10 mouse cellular contexts compared by ENCODE assay signal in genomic region chr7:111739371-111739765, GRCm38 (mm10). TPM values are rescaled to one million over a fixed set of nuclear protein-coding genes. Genes with fewer than 3 reads are reported as not detected.
DNase-seq lines count a peak whose midpoint lies in the region; ATAC-seq lines count a peak whose summit lies in the region.
"Had no signal": no experiment of that assay in that cellular context is flagged by ENCODE, and none has a peak within 500 bp of the region (broad histone marks: within the 10 kb centered on the region; RNA-seq: fewer than 3 reads in every experiment).

No protein-coding gene starts in this region.

- no peaks in the 10 kb centered on the region for H3K9me3 ChIP-seq in forebrain, embryonic 11.5 days (ENCODE audit: control insufficient read depth, low read length)
- H3K9me3 ChIP-seq in forebrain, embryonic 13.5 days (replicated peaks), result no peaks in the 10 kb centered on the region
- no peaks in the 10 kb centered on the region for H3K9me3 ChIP-seq in neural tube, embryonic 15.5 days (replicated peaks)
- no peaks in the 10 kb centered on the region for H3K9me3 ChIP-seq in kidney, embryonic 16.5 days (ENCODE audit: low read length)

- WGBS in forebrain, embryonic 11.5 days, result 77% methylated on average over 5 of the region's 5 CpGs
- WGBS in forebrain, embryonic 13.5 days, result 88% methylated on average over 5 of the region's 5 CpGs
- WGBS in neural tube, embryonic 15.5 days, result 59% methylated on average over 5 of the region's 5 CpGs
- 60% methylated on average over 5 of the region's 5 CpGs for WGBS in kidney, embryonic 16.5 days

- DNase-seq in forebrain, embryonic 11.5 days (ENCODE audit: low spot score), result peak; percentile 37
- DNase-seq in neural tube, embryonic 10.5 days (ENCODE audit: extremely low spot score, low spot score), result peak; percentile 40
- peak; percentile 49 for DNase-seq in retina, embryonic 14.5 days (ENCODE audit: low spot score)
- no peak for DNase-seq in right cerebral cortex, postnatal 14 days
- DNase-seq in ovary, postnatal 36 days (ENCODE audit: low spot score), result no peak
- DNase-seq: right cerebral cortex, postnatal 4 days had no signal

- H3K36me3 ChIP-seq in forebrain, embryonic 11.5 days (ENCODE audit: control insufficient read depth, insufficient read depth, low read length), result no peaks in the 10 kb centered on the region
- H3K36me3 ChIP-seq in forebrain, embryonic 13.5 days (ENCODE audit: poor library complexity, severe bottlenecking), result no peaks in the 10 kb centered on the region
- no peaks in the 10 kb centered on the region for H3K36me3 ChIP-seq in neural tube, embryonic 15.5 days
- no peaks in the 10 kb centered on the region for H3K36me3 ChIP-seq in kidney, embryonic 16.5 days (ENCODE audit: insufficient read depth, low read length)

- no peak overlapping the region for H3K4me2 ChIP-seq in forebrain, embryonic 11.5 days (ENCODE audit: low read depth, low read length, severe bottlenecking)
- no peak overlapping the region for H3K4me2 ChIP-seq in forebrain, embryonic 13.5 days
- no peak overlapping the region for H3K4me2 ChIP-seq in neural tube, embryonic 15.5 days
- H3K4me2 ChIP-seq in kidney, embryonic 16.5 days (replicated peaks; ENCODE audit: low read depth, low read length), result no peak overlapping the region

- no peak overlapping the region for H3K9ac ChIP-seq in forebrain, embryonic 11.5 days (ENCODE audit: low read length)
- H3K9ac ChIP-seq in forebrain, embryonic 13.5 days, result no peak overlapping the region
- no peak overlapping the region for H3K9ac ChIP-seq in neural tube, embryonic 15.5 days (replicated peaks)
- H3K9ac ChIP-seq in kidney, embryonic 16.5 days (replicated peaks; ENCODE audit: low read length), result 0 out of 2 replicates have a peak overlapping the region, but pooled peaks have one; percentile 5

- no peak overlapping the region for H3K4me3 ChIP-seq in forebrain, embryonic 11.5 days (ENCODE audit: low read depth, low read length)
- H3K4me3 ChIP-seq in forebrain, embryonic 13.5 days, result no peak overlapping the region
- H3K4me3 ChIP-seq in neural tube, embryonic 15.5 days (replicated peaks), result no peak overlapping the region
- no peak overlapping the region for H3K4me3 ChIP-seq in kidney, embryonic 16.5 days (ENCODE audit: low read length)

- no peaks in the 10 kb centered on the region for H3K4me1 ChIP-seq in forebrain, embryonic 11.5 days (replicated peaks; ENCODE audit: control insufficient read depth, insufficient read depth, low read length)
- no peaks in the 10 kb centered on the region for H3K4me1 ChIP-seq in forebrain, embryonic 13.5 days
- H3K4me1 ChIP-seq in neural tube, embryonic 15.5 days, result peaks cover 19% of the 10 kb centered on the region
- H3K4me1 ChIP-seq in kidney, embryonic 16.5 days (ENCODE audit: insufficient read depth, low read length), result peaks cover 54% of the 10 kb centered on the region

- no peak for ATAC-seq in forebrain, embryonic 11.5 days (replicated peaks; ENCODE audit: low FRiP score)
- ATAC-seq in forebrain, embryonic 13.5 days, result no peak
- ATAC-seq in neural tube, embryonic 15.5 days (ENCODE audit: low FRiP score), result no peak
- no peak for ATAC-seq in kidney, embryonic 16.5 days (ENCODE audit: low FRiP score, low TSS enrichment)

- no peaks in the 10 kb centered on the region for H3K27me3 ChIP-seq in forebrain, embryonic 11.5 days (ENCODE audit: control insufficient read depth, insufficient read depth, low read length)
- H3K27me3 ChIP-seq in forebrain, embryonic 13.5 days, result no peaks in the 10 kb centered on the region
- no peaks in the 10 kb centered on the region for H3K27me3 ChIP-seq in neural tube, embryonic 15.5 days (replicated peaks)
- H3K27me3 ChIP-seq in kidney, embryonic 16.5 days (ENCODE audit: insufficient read depth, low read length), result no peaks in the 10 kb centered on the region

- H3K27ac ChIP-seq in forebrain, embryonic 11.5 days (ENCODE audit: low read depth, low read length), result no peak overlapping the region
- no peak overlapping the region for H3K27ac ChIP-seq in forebrain, embryonic 13.5 days
- no peak overlapping the region for H3K27ac ChIP-seq in neural tube, embryonic 15.5 days (replicated peaks)
- no peak overlapping the region; the same call in 1 of the 2 replicates for H3K27ac ChIP-seq in kidney, embryonic 16.5 days (ENCODE audit: low read length)
- H3K27ac ChIP-seq: macrophage had no signal

RNA-seq across cellular contexts. Expression of gene Galnt18, which starts 40.4 kb away (rescaled TPM):
- 4.5 and 4.9 TPM in 2 replicates for polyA plus RNA-seq in forebrain, embryonic 11.5 days (2014; fragmentation: Nextera tagmentation; extraction: Ambion mirVana)
- polyA plus RNA-seq in forebrain, embryonic 13.5 days (2015; fragmentation: Nextera tagmentation; extraction: Ambion mirVana), result 4.6 and 6.2 TPM in 2 replicates
- polyA plus RNA-seq in neural tube, embryonic 15.5 days (2015; fragmentation: Nextera tagmentation; extraction: Ambion mirVana), result 16.5 and 21.3 TPM in 2 replicates
- 41.9 and 46.4 TPM in 2 replicates for polyA plus RNA-seq in kidney, embryonic 16.5 days (2015; fragmentation: Nextera tagmentation; extraction: Ambion mirVana)
- polyA plus RNA-seq: macrophage had no signal

Comparison
In these comparisons a context has a peak if more than half of its experiments do, and no peak if none do; other contexts are left out.
1. DNase-seq: peak in forebrain, embryonic 11.5 days (single experiment), neural tube, embryonic 10.5 days (single experiment) and retina, embryonic 14.5 days (single experiment); none in right cerebral cortex, postnatal 14 days (single experiment) and ovary, postnatal 36 days (single experiment).